Mouse (Mus musculus) adrenal gland, adult 8-10 months (tissue): ENCODE results near the gene Snapin. TPM values are rescaled to one million over a fixed set of nuclear protein-coding genes. Genes with fewer than 3 reads are reported as not detected.

Experiments
- DNase-seq: peaks from one replicate; pipeline ENCODE4 v3.0.0; 2022
- total RNA-seq, 4 experiments: library from RNA; stranded (reverse); gene quantifications; 2 replicates each; pipeline ENCODE4 v1.2.4; 2022

The Snapin gene
- total RNA-seq, 4 experiments from 2014 or later: 73.3 to 105 (median 83.4) TPM

DNA sequence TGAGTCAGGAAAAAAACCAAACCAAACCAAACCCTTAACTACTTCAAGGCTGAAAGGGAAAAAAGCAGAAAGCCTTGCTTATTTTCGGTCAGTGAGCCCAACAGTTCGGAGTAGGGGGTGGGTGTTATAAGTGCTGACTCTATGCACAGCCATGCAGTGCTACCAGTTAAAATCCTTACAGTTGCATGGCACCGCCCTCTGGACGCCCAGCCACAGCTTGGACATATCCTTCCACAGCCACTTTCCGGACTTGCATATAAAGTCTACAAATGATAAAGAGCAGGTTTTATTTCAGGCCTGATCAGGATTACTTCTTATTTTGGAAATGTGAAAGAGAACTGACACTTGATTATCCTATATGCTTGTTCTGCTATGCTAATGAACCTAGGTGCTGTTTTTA, 14.4 kb upstream of the Snapin start:
- no peak for DNase-seq

- no peak for DNase-seq
Measured at GRCm38 (mm10) chr3:90503444-90503843, 12.6 kb upstream of the Snapin start.

GRCm38 (mm10) chr3:90497597-90497996, 6.8 kb upstream of the Snapin start:
- DNase-seq: no peak

DNA sequence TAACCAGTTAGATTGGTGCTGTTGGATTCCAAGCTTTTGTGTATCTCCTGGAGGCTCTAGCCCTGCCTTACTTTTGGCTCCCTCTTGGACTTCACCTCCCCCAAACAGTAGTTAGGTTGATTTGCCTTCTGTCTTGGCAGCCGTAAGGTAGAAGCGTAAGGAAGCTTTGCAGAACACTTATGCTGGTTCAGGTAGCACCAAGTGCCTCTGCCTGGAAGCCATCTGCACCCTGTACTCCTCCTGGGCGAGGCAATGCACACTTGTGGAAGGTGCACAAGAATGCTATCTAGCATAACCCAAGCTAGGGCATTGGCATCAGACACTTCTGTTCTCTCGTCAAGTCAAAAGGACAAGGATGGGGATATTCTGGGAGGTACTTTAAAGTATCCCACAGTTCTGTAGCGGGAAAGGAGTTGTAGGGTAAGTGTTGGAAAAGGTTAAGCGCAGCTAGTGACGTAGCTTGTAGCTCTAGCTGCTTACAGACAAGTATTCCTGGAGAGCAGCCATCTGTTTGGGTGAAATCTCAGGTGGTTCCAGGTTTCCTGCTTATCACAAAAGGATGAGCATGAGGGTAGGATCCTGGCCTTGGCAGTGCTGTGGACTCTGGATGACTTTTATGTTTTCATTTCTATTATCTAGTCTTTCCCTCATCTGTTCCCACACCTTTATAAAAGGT, 5.2 kb upstream of the Snapin start:
- DNase-seq: no peak

DNA sequence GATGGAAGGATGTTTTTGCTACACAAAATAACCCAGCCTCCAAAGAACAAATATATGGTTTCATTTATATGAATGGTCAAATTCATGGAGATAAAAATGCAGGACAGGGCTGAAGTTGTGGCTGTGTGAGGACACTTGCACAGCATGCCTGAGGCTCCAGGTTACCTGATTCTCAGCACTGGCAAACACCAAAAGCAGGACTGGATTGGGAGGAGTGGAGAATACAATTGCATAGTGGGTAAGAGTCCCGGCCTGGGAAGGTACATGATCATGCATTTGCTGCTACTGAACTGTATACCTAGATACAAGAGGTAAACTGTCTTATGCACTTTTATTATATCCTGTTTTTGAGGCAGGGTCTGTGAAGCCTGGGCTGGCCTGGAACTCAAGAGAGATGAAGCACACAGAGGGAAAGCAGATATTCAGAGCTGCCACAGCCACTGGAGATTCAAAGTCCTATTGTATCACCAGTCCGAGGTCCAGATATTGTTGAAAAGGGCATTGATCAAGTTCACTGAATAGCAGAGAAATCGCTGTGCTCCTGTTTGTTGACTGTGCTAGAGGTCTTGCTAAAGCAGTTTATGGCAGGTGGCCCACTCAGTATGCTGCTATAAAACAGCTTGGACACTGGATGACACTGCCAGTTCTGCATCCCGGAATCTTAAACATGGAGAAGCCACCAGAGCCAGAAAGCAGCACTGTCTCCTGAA, 3.2 kb upstream of the Snapin start:
- no peak for DNase-seq

DNA sequence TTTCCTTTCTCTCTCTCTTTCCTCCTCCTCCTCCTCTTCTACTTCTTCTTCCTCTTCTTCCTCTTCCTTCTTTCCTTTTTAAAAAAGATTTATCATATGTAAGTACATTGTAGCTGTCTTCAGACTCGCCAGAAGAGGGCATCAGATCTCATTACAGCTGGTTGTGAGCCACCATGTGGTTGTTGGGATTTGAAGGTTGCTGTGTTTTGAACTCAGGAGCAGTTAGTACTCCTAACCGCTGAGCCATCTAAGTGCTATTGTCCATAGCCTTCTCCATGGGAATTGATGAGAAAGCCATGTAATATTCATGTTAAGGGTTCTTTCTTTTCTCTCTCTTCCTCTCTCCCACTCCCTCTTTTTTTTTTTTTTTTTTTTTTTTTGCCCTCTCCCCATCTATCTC, 517 bp upstream of the Snapin start:
- no peak for DNase-seq

GRCm38 (mm10) chr3:90488576-90488975, 2.3 kb downstream of the Snapin start:
- no peak for DNase-seq

DNA sequence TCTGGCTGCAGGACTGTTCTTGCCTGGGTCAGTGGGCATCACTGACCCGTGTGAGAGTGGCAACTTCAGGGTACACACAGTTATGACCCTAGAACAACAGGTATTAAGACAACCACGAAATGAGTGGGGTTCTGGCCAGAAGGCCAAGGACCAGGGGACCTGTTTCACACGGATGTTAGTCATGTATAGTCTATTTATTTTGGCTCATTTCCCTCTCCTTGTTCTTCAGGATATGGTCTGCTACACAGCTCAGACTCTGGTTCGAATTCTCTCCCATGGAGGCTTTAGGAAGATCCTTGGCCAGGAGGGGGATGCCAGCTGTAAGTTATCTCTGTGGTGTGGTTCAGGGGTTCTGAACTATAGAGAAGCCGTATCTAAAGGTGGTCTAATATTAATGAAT, 3.8 kb downstream of the Snapin start:
- DNase-seq: no peak

DNA sequence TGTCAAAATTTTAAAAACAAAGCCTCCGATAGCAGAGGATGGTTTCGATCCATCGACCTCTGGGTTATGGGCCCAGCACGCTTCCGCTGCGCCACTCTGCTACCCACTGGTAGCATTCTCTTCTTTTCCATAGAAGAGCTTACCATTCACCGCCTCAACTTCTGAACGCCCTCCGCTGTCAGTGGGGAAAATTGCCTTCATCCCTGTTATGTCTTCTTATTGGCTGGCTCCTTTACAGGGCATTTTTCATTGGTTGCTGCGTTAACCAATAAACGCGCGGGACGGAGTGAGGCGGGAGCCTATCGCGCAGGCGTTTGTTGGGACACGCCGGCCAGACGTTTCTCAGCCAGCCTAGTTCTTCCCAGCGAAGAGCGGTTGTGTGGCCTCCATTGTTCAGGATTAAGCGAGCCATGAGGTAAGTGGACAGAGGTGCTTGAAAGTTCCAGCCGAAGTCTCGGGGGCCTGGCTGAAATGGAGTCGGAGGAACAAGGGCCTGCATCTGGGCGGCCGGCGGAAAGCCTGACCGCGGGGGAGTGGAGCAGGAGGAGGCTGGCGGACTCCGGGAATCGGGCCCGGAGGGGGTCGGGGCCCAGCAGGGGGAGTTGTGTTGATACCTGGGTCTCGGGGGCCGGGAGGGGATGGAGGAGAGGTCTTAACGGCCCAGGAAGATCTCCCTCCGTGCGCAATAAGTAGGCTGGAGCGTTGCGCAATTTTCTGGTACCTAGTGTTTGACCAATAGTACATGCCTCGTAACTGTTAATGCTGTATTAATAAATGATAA, 14.8 kb downstream of the Snapin start, which contains the start of gene Ilf2:
Ilf2 (plus strand) TSS at position 296 of the 781 bp plus-strand sequence.
- peak; percentile 95 for DNase-seq

DNA sequence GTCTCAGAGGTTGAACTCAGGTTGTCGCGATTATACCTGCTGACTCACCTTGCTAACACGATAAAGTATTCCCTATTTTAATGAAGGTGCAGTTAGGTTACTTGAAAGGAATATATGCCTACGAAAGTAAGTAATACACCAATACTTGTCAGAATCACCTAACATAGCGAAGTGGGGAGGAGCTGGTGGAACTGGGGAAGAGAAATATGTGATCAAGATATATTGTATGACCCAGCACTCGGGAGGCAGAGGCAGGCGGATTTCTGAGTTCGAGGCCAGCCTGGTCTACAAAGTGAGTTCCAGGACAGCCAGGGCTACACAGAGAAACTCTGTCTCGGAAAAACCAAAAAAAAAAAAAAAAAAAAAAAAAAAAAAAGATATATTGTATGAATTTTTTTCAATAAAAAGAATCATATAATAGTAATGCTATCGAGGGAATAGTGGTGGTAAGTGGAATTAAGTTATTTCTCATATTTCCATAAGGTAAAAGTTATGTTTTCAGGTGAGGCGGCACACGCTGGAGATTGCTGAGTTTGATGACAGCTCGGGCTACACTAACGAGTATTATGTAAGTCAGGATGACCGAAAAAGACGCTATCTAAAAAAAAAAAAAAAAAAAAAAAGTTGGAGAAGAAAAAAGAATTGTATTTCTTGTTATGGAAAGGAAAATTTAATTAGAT, 15.5 kb downstream of the Snapin start:
- no peak for DNase-seq

DNA sequence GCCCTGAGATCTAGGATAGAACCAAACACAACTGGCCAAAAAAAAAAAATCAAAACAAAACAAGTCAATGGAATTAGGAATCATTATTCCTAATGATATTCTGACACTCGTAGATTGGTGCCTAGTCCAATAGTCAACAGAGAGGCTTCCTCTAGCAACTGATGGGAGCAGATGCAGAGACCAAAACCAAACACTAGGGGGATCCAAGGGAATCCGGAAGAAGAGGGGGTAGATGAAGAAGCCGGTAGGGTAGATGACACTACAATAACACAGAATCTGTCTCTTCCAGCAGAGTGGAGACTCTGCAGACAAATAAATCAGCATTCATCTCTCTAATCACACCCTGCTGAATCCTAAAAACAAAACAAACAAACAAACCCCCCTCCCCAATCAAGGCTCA, 18.6 kb downstream of the Snapin start:
- DNase-seq: no peak

GRCm38 (mm10) chr3:90467618-90468300, 23.1 kb downstream of the Snapin start:
- DNase-seq: no peak

DNA sequence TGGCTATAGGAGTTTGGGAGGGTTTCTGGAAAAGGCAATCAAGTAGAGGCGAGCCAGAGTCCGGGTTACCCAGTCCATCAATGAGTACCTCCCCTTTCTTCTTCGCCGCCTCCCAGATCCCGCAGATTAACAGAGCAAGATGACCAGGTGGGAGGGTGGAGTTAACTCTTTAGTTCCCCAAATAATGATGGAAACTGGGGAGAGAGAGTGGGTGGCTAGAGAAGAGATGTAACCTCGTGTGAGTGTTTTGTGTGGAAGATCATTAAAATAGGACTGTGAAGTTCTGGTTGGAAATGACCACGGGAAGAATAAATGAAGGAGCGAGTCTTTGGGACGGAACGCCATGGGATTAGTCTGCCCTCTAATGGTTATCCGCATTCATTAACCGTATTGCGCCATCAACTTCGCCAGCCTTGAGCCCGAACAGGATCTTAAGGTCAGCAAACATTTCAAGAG, 24.5 kb downstream of the Snapin start:
- peak; percentile 77 for DNase-seq

GRCm38 (mm10) chr3:90465686-90466310, 25.0 kb downstream of the Snapin start, which contains the start of gene Npr1:
Npr1 (minus strand) TSS chr3:90465866.
- DNase-seq: peak; percentile 74

GRCm38 (mm10) chr3:90465081-90465685, 25.6 kb downstream of the Snapin start:
- DNase-seq: no peak

DNA sequence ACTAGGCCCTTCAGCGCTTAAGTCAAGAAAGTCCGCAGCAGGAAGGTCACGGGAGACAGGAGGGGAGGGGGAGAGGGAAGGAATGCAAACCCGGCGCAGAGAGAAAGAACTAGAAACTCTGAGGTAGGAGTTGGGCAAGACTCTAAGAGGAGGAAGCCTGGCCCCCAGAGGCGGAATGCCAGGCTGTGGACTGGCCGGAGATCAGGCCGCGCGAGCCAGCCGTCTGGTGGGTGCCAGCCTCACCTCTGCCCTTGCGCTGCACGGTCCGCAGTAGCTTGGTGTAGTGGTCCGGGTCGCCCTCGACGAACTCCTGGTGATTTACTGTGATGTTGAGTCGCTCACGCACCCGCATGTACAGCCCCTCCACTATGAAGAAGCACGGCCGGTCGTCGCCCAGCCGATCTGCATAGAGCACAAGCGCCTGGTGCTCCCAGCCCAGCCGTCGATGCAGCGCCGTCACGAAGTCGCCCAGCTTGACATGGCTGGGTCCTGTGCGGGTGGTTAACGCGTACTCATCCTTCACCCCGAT, 26.2 kb downstream of the Snapin start:
- peak; percentile 55 for DNase-seq

GRCm38 (mm10) chr3:90462579-90462978, 28.3 kb downstream of the Snapin start:
- DNase-seq: no peak

DNA sequence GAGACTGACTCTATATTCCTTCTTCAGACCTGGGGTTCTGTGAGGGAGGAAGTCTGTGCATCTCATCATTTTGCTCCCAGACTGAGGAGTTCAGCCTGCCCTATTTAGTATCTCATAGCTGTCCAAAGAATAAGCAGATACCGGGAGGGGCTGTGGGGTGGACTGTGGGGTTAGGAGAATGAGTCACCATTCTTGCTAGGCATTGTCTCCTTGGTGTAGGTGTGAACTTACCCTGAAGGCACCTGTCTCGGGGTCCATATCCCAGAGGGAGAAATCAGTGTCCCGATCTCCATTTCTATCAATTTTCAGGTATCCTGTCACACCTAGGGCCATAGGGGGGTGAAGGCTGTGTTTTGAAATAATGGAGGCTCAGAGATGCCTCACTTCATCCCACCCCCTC, 28.9 kb downstream of the Snapin start:
- no peak for DNase-seq

- DNase-seq: no peak
Measured at GRCm38 (mm10) chr3:90460315-90460714, 30.5 kb downstream of the Snapin start.

DNA sequence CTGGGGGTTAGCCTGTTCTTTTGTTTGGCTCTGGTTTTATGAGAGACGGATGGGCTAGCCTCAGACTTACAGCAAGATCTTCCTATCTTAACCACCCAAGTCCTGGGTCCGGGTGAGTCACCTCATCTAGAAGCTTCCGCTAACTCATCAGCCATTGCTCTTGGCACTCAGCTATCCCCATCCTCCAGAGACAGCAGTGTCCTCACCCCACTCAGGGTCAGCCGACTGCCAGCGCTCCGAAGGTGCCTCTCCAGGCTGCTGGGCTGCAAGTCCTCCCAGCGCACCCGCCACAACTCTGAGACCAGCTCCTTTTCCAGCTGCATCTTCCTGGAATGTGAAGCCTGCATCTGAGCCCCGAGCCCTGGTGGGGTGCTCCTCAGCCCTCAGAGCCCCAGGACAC, 31.1 kb downstream of the Snapin start:
- no peak for DNase-seq

DNA sequence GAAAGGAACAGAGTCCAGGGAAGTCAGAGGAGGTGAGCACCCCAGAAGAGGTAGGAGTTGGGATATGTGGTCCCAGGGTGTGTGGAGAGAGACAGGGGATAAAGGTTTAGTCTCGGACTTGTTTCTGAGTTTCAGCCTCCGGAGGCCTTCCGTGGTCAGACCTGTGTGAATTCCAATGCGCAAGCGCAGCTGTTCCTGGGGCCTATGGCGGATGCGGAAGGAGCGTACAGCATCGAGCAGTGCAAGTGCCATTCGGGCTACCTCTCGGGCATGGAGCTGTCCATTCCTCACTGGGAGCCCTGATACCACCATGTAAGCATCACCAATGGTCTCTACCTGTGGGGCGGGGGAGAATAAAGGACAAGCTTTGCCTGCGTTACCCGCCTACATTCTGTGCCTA, 35.9 kb downstream of the Snapin start:
- DNase-seq: no peak
